Mouse (Mus musculus) regulatory T cell (primary cell): ENCODE results near the gene Il17rb.

Experiments used
- in situ Hi-C: fragments of 300-600 bp; cut with MboI, MseI; formaldehyde crosslinking; loops from one replicate; pipeline ENCODE4 v1.15.1; 2025; ENCODE audit warnings: high pct_unique_total_duplicates

The Il17rb gene

GRCm38 (mm10) chr14:30008733-30009575 lies at the start of gene Il17rb, which contains the start of gene Chdh:
Gene Il17rb (minus strand): TSS chr14:30008896.
Gene Chdh (plus strand): TSS chr14:30009023.
- in situ Hi-C loops: no loop called here

DNA sequence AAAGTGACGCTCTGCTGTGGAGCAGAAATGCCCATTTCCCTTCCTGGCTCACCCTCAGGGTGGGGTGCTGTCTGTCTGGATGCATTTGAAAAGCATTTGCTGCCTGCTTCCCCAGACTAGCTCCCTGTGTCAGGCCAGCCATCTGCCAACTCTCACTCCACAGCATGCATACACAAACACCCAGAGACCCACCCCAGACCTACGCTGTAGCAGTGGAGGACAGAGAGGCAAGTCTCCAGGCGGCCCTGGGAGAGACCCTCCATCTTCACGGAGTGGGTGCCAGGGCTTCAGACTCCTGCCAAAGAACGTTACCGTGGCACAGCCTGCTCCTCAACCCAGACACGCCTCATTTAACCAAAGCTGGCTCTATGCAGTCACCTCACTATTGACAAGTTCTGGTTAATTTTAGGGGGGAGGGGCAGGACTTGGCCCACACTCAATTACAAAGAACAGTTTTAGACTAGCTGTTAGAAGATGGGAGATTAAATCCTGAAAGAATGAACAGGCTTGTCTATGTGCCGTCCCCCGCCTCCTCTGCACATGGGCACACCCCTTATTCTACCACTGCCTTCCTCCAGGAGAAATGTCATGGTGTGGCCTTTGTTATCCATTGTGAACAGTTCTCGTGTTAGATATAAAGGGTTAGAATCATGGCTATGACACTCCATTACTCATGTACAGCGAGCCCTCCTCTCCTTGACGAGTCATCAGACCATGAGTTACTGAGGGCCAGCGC lies 47.5 kb upstream of the Il17rb start:
- in situ Hi-C loops: no loop called here

DNA sequence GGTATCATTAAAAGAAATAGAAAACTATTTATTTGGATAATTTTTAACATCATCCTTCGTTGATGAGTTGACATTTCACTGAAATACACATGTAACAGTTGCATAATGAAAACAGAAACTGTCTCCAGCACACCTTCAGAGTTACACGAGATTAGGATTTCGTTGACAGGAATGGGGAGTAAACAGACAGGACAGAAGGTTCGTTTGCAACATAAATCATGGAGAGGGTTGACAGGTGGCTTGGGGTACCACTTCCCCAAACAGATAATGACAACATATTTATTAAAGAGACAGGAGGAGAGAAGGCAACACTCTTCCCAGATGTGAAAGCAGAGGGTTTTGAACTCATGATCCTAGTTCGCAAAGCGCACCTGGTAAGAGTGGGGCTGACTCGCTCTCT lies 46.2 kb upstream of the Il17rb start:
- in situ Hi-C loops: no loop called here

DNA sequence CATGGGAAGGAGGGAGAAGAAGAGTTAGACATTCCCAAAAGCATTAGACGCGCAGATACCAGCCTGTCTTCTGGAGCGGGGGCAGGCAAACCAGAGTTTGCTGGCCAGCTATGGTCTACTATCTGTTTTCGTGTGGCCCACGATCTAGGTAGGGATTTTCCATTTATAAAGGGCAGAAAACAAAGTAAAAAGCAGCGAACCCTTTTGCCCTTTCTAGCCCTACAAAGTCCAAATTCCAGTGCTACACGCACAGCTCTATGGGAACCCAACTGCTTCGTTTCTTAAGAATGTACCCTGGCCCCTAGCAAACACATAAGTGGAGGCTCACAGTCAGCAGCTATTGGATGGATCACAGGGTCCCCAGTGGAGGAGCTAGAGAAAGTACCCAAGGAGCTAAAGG lies 41.6 kb upstream of the Il17rb start:
- in situ Hi-C loops: no loop called here

DNA sequence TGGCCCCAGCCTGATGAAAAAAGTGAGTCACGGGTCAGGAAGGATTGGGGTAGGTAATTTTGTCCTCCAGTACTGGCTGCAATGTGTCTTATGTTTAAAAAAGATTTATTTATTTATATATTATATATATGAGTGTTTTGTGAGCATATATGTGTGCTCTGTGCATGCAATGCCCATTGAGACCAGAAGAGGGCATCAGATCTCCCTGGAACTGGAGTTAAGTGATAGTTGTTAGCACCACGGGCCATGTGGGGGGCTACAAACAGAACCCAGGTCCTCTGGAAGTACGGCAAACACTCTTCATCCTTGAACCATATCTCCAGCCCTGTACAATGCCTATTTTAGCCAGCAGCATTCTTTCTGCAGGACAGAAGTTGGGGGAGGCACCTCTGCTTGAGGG lies 39.4 kb upstream of the Il17rb start:
- in situ Hi-C loops: no loop called here

- in situ Hi-C loops: no loop called here
These were observed 38.3 kb upstream of the Il17rb start for GRCm38 (mm10) chr14:30046976-30047375.

DNA sequence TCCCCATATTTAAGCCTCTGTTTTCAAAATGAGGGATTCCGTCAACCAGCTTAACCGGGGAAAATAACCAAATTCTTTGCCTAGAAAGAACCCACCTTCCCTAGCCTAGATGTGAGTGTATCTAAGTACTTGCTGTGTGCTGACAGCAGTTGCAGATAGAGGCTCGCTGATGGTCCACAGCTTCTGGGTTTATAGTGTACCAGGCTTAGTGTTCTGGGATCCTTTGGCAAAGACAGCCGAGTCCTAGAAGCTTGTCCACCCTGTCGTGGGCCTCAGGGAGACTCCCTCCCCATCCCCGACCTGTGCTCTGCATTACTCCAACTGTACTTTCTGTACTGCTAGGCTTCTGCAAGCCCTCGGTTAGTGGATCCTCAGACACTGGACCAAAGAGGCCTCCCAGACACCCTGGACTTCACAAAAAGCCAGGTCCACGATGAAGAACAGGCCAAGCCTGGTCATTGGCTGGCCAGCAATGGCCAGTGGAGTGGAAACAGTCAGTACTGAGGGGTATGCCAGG lies 37.1 kb upstream of the Il17rb start:
- in situ Hi-C loops: no loop called here

DNA sequence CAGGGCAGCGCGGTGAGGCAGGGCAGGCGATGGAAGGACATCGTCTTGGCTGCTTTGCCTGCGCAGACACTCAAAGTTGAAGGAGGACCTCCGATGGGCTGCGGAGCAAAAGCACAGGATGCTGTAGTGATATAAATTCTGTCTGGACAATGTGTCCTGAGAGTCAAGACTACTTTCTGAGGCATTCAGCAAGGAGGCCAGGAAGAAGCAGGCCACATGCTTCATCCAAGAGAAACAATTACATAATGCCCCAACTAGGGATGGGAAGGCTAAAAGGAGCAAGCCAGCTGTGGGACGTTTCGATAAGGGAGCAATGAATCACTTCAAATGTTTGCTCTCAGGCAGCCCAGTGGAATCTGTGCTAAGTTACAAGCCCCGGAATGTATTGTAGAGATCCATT lies 36.5 kb upstream of the Il17rb start:
- in situ Hi-C loops: no loop called here

- in situ Hi-C loops: no loop called here
These were observed 34.8 kb upstream of the Il17rb start for GRCm38 (mm10) chr14:30043356-30043940.

- in situ Hi-C loops: no loop called here
These were observed 33.1 kb upstream of the Il17rb start for GRCm38 (mm10) chr14:30041836-30042235.

GRCm38 (mm10) chr14:30039413-30039812 lies 30.7 kb upstream of the Il17rb start:
- in situ Hi-C loops: no loop called here

- in situ Hi-C loops: no loop called here
These were observed 29.7 kb upstream of the Il17rb start for GRCm38 (mm10) chr14:30038431-30038830.

GRCm38 (mm10) chr14:30033405-30033804 lies 24.7 kb upstream of the Il17rb start:
- in situ Hi-C loops: no loop called here

DNA sequence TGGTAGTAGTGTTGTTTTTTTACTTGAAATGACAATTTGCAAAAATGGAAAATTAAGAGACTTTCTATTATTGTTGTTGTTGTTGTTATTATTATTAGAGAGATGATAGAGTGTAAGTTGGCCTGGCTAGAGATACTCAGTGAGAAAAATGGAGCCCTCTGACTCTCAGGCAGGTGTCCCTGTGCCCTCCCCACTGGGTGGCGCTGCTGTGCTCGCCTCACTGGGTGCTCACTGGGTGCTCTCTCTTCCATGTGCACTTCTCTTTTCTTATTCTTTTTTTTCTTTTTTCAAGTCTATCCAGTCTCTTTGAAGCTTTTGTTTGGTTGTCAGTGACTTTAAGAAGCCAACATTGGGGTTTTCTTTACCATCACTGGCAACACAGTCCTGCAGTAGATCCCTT lies 18.7 kb upstream of the Il17rb start:
- in situ Hi-C loops: no loop called here

DNA sequence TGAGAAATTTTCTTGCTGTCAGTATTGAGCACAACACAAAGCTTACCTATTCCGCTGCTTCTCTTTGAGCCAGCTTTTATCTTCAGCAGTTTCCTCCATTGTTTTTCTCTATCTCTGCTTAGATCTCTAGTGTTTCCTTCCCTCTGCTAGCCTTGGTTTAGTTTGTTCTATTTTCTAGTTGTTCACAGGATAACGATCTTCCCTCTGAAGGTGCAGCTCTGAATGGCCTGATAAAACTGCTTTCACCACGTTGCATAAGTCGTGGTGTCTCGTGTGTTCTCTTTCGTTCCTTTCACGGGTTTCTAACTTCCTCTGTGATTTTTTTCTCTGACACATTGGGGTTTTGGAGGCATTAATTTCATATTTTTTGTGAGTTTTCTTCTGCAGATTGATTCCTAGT lies 15.7 kb upstream of the Il17rb start:
- in situ Hi-C loops: no loop called here

GRCm38 (mm10) chr14:30022471-30022870 lies 13.8 kb upstream of the Il17rb start:
- in situ Hi-C loops: no loop called here

DNA sequence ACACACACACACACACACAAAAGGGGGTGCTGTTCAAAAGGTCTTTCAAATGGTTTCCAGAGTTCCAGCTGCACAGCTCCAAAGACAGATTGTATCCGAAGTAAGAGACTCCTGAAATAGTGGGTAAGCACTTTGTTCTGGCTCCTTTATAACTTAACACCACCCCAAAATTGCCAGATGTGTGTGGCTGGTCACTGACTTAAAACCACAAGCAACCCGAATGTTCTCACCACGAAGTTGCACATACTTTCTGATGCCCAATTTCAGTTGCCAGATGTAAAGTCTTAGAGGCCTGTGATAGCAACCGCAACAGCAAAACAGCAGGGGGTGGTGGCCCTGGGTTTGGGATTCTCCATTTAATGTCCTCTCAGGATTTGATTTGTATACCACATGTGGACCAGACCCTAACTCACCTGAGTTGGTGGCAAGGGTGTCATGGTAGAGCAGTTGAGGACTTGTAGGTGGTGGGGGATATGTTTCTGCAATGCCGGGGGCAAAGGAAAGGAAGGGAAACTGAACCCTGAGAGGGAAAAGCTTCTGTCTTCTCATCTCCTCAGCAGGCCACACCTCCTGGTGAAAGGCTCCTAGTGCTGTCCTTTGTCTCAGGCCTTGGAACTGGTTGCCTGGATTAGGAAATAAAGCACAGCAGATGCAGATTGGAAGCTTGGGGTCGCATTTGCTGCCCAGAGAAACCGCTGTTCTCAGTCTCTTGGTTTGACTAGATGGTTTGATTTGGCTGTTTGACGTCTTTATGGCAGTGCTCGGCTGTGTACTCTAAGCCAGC lies 11.3 kb upstream of the Il17rb start:
- in situ Hi-C loops: no loop called here

DNA sequence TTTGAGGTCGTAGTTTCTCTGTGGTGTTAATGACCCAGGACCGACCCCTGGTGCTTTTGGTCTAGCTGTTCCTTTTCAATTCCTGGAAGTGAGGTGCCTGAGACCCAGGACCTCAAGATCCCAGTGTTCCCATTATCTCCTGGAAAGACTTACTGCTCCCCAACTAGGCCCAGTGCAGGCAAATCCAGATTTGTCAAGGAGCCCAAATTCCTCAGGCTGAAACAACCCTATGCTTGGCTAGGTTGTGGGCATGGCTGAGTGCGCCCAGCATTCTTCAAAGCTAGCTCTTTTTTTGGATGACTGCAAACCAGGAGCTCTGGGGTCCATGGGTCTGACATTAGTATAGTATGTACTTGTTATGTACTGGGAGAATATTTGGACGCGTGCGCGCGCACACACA lies 10.7 kb upstream of the Il17rb start:
- in situ Hi-C loops: no loop called here

DNA sequence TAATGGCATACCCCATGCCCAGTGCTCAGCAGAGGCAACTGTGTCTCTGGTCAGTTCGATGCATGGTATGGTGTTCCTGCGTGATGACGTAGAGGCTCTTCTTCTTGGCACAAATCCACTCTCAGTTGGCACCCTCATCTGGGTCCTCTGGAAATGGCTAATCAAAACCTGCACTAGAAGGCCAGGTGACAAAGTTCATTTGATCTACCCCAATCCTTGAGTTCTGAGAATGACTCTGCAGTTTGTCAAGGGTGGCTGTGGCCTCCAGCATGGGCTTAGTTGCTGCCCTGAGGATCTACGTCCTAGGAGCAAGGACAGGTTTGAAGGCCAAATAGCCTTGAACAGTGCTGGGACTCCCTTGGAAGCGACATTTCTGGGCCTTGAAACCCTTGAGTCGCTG lies 10.2 kb upstream of the Il17rb start:
- in situ Hi-C loops: no loop called here

DNA sequence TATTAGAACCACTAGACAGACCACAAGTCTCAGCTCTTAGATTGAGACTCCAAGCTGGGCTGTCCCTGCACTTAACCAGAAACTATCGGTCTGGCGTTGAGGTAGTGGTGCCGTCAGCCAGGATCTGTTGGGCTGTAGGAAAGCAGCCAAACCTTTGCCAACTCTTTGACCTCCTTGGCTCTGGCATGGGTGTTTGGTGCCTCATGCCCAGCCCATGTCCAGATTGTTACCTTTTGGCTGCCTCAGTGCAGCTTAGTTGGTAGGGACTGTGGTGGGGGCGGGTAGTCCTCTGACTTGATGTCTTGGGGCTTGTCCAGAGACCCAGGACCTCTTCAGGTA lies 9.7 kb upstream of the Il17rb start:
- in situ Hi-C loops: no loop called here

DNA sequence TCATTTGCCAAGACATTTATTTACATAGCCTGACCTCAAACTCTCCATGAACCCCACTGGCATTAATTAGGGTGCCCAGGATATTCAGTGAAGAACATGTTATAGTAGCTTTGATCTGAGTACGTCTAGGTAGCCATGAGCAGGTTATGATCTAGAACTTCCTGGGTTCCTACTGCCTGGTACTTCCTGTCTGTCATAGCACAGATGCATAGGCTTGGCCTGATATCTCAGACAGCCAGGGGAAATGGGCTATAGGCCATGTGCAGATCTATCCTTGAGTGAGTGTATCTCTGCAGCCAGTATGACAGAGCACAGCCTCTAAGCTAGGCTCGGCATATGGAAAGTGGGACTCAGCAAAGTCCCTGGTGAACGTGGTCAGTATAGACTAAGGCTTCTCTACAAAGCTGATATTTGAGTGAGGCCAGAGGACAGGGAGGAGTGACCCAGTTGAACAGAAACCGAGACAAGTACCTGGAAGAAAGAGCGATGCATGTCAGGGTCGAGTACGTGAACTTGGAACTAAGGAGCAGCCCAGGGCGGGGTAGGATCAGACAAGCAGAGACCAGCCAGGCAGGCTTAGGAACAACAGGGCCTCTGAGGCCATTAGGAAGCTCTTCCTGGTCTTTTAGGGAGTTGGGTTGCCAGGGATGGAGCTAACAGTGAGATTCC lies 9.2 kb upstream of the Il17rb start:
- in situ Hi-C loops: no loop called here
